Mouse (Mus musculus) small intestine, adult 2 months (tissue): ENCODE results near the gene Uhrf1bp1. TPM values are rescaled to one million over a fixed set of nuclear protein-coding genes. Genes with fewer than 3 reads are reported as not detected.

ENCODE experiments used
- H3K27ac ChIP-seq: fragments of 200-500 bp; 2 replicates; pipeline ENCODE4 v1.5.1; 2012; ENCODE audit warnings: low read depth, low read length, control low read depth, inconsistent platforms; ENCODE audit not compliant: insufficient read depth
- H3K27me3 ChIP-seq: fragments of 200-500 bp; 2 replicates; pipeline ENCODE4 v1.6.1; 2012; ENCODE audit warnings: mild to moderate bottlenecking, moderate library complexity, low read length, inconsistent platforms; ENCODE audit not compliant: control insufficient read depth, insufficient read depth
- H3K36me3 ChIP-seq: fragments of 200-500 bp; 2 replicates; pipeline ENCODE4 v1.6.1; 2012; ENCODE audit warnings: mild to moderate bottlenecking, low read length, control low read depth, inconsistent platforms; ENCODE audit not compliant: control insufficient read depth, insufficient read depth
- H3K4me1 ChIP-seq: fragments of 200-500 bp; 2 replicates; pipeline ENCODE4 v1.6.1; 2012; ENCODE audit warnings: low read length, inconsistent platforms, mixed read lengths; ENCODE audit not compliant: control insufficient read depth, insufficient read depth, insufficient read length
- H3K4me3 ChIP-seq: fragments of 200-500 bp; 2 replicates; pipeline ENCODE4 v1.5.1; 2012; ENCODE audit warnings: low read depth, mild to moderate bottlenecking, control low read depth, inconsistent platforms, low read length, moderate library complexity
- CTCF ChIP-seq: fragments of 200-500 bp; IDR thresholded peaks from 2 replicates; pipeline ENCODE4 v1.5.1; 2012; ENCODE audit warnings: low read depth, mild to moderate bottlenecking, control low read depth, inconsistent platforms, low read length, moderate library complexity, mixed read lengths; ENCODE audit not compliant: insufficient replicate concordance, insufficient read length; ENCODE audit errors: extremely low read depth
- POLR2A ChIP-seq: fragments of 200-500 bp; IDR thresholded peaks from 2 replicates; pipeline ENCODE4 v1.6.1; 2012; ENCODE audit warnings: low read depth, mild to moderate bottlenecking, control low read depth, inconsistent platforms, low read length, moderate library complexity
- WGBS: fragments of 180-500 bp; shearing (Covaris S2); methylation state at CpG from one replicate; pipeline ENCODE4 v1.1.7; 2018; 5-methylcytosine and 5-hydroxymethylcytosine counted together
- polyA plus RNA-seq: library from polyadenylated mRNA; depleted of rRNA; stranded (reverse); fragments of >200 nt; gene quantifications from 2 replicates; pipeline ENCODE4 v1.2.3, GENCODE M21; 2012

Gene Uhrf1bp1
- polyA plus RNA-seq, 1 experiment = 1.8 TPM

DNA sequence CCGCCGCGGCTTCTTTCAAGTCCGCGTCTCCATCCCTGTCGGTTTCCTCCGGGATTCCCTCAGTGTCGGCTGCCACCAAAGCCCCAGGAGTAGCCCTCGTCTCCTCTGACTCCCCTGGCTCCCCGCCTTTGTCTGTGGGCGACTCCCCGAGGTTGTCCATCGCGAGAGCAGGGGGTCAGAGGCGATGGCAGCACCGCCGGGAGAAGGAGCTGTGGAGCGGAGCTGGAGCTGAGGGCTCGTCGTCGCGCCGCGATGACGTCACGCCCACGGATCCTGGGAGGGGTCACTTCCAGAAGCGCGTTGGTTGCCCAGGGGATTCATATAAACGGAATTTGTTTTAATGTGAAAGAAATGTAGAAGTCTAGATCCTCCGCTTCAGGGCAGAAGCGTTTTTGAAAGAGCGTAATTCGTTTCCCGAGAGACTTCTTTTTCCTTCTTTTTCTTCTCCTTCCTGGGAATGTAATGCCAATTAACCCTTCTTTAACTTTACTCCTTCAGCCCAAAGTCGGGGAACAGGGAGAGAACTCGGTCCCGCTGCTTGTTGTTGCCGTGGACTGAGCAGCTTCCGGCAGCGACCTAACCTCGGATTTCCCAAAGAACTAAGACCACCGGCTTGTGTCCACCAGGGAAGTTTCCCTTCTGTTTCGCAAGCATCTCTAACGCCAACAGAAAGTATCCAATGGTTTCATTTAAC lies 51.4 kb downstream of the Uhrf1bp1 start:
- Histone ChIP-seq H3K27me3 (no peaks in the 10 kb centered on the region), H3K36me3 (peaks cover 10% of the 10 kb centered on the region), H3K4me3 (peak overlapping the region; percentile 91), H3K4me1 (peaks cover 6% of the 10 kb centered on the region; the same call in 1 of the 2 replicates), H3K27ac (0 out of 2 replicates have a peak overlapping the region, but pooled peaks have one; percentile 36)
- no peak for TF ChIP-seq CTCF
- TF ChIP-seq POLR2A = no peak
- under 1% methylated on average over 45 of the region's 45 CpGs for WGBS

DNA sequence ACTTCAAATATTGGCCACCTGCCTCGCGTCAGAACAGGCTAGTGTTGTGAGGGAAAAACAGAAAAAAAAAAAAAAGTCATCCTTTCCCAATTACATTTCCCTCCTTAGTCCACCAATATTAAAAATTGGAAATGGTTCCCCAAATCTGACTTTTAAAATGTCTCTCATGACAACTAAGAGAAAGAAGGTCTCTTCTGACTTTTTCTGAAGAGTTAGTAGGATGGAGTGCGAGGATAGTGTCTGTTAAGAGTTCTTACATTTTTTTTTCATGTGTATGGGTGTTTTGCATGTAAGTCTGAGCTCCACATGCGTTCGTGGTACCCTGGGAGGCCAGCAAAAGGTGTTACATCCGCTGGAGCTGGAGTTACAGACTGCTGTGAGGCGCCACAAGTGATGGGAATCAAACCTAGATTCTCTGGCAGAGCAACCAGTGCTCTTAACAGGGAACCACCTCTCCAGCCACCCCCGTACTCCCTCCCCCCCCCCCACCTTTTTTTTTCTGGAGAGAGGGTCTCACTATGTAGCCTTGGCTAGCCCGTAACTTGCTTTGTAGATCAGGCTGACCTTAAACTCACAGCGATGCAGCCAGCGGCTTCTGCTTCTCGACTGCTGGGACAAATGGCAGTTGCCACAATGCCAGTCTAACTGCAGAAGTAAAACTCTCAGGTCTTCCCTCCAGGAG lies 52.1 kb downstream of the Uhrf1bp1 start:
- Histone ChIP-seq H3K4me3 (peak overlapping the region; percentile 91), H3K27me3 (no peaks in the 10 kb centered on the region), H3K36me3 (peaks cover 4% of the 10 kb centered on the region; the same call in 1 of the 2 replicates), H3K27ac (peak overlapping the region; percentile 57), H3K4me1 (peaks cover 13% of the 10 kb centered on the region; the same call in 1 of the 2 replicates)
- TF ChIP-seq POLR2A = no peak
- TF ChIP-seq CTCF = peak; percentile 44; the same call in 1 of the 2 replicates
- WGBS = 0% methylated on average over 12 of the region's 12 CpGs

DNA sequence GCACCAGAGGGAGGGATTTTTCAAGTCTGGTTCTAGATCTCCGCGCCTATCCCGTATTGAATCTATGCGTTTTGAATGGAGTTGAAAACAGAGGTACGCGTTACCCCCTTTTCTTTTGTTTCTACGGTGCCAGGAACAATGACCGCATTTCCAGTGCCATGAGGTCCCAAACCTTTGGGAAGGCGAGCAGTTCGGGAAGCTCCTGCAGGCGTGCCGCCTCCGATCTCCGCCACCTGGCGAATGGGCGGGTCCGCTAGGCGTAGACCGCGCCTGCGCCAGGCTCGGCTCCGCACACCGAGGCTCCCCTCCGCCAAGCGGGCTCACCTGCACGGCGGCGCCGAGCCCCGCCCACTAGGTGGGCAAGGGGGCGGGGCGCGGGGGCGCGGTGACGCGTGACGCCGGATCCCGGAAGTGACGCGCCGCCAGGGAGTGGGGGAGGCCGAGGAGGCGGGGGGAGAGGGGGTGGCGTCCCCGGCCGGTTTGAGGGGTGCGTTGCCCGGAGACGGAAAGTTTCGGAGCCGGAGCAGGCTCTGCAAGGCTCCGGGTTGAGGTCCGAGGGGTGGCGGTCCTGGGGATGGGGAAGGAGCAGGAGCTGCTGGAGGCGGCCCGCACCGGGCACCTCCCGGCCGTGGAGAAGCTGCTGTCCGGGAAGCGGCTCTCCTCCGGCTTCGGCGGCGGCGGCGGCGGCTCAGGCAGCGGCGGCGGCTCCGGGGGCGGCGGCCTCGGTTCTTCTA lies 52.8 kb downstream of the Uhrf1bp1 start, which contains the start of gene Anks1:
Gene Anks1, plus strand, starts transcription at position 419 of the 734 bp plus-strand sequence.
- H3K4me3 ChIP-seq = peak within 1 kb of the TSS; percentile 89
- H3K27ac ChIP-seq = peak within 1 kb of the TSS; percentile 57
- 0 out of 2 replicates have a peak, but pooled peaks cover 1% of the 10 kb centered on the region for H3K36me3 ChIP-seq
- no peaks in the 10 kb centered on the region for H3K27me3 ChIP-seq
- TF ChIP-seq CTCF (no peak; the same call in 1 of the 2 replicates), POLR2A (peak; percentile 51; the same call in 1 of the 2 replicates)
- H3K4me1 ChIP-seq = peaks cover 16% of the 10 kb centered on the region; the same call in 1 of the 2 replicates
- WGBS = under 1% methylated on average over 72 of the region's 78 CpGs

DNA sequence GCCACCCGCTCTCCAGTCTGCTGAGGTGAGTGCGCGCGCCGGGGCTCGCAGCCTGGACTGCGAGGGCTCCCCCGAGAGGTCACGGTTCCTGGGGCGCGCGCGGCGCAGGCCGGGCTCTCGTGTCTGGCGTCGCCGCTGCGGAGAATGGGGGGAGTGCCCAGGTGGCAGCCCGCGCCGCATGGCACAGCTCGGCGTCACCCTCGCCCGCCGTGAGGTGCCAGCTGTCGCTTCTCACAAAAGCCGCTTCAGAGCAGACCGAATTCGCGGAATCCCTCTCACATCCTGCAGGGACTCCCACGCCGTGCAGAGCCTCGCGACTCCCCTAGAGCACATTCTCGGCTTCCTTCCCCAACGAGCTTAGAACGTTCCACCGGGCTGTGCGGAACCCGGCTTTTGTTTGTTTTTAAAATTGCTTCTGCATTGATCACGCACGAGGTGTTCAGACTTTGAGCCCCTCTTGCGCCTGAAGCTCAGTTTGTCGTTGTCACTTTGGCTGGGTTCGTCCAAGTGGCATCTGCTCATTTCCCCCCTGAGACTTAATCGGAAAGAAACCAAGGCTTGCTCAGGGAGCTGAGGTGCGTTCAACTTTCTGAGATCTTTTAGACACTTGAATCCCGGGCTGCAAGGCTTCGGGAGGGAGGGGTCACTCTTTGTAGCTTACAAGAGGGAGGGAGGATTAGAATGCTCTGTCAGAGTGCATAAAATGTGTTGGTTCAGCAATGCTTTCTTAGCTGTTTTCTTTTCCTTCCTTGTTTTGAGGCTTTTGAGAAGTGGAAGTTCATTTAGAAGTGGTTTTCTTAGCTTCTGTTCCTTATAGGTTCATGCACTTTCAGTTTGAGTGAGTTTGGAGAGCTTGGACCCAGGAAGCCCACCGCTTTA lies 53.6 kb downstream of the Uhrf1bp1 start, which contains the start of gene Taf11:
Gene Taf11, minus strand, starts transcription at position 223 of the 879 bp plus-strand sequence.
- H3K27ac ChIP-seq = peak within 1 kb of the TSS; percentile 57
- 1% methylated on average over 53 of the region's 53 CpGs for WGBS
- no peaks in the 10 kb centered on the region for H3K27me3 ChIP-seq
- 0 out of 2 replicates have a peak, but pooled peaks cover 1% of the 10 kb centered on the region for H3K36me3 ChIP-seq
- H3K4me1 ChIP-seq = peaks cover 16% of the 10 kb centered on the region; the same call in 1 of the 2 replicates
- TF ChIP-seq CTCF (no peak), POLR2A (no peak)
- peak within 1 kb of the TSS; percentile 89 for H3K4me3 ChIP-seq

DNA sequence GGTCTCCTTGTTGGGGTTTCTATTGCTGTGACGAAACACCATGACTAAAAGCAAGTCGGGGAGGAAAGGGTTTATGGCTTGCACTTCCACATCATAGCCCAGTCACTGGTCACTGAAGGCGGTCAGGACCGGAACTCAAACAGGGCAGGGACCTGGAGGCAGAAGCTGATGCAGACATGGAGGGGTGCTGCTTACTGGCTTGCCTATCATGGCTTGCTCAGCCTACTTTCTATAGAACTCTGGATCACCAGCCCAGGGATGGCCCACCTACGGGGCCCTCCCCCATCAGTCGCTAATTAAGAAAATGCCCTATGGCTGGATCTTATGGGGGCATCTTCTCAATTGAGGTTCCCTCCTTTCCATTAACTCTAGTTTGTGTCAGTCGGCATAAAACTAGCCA lies 55.1 kb downstream of the Uhrf1bp1 start:
- Histone ChIP-seq H3K27ac (no peak overlapping the region), H3K36me3 (no peaks in the 10 kb centered on the region), H3K4me3 (no peak overlapping the region), H3K27me3 (no peaks in the 10 kb centered on the region), H3K4me1 (peaks cover 16% of the 10 kb centered on the region; the same call in 1 of the 2 replicates)
- 85% methylated on average over 7 of the region's 7 CpGs for WGBS
- TF ChIP-seq CTCF (no peak), POLR2A (no peak)

DNA sequence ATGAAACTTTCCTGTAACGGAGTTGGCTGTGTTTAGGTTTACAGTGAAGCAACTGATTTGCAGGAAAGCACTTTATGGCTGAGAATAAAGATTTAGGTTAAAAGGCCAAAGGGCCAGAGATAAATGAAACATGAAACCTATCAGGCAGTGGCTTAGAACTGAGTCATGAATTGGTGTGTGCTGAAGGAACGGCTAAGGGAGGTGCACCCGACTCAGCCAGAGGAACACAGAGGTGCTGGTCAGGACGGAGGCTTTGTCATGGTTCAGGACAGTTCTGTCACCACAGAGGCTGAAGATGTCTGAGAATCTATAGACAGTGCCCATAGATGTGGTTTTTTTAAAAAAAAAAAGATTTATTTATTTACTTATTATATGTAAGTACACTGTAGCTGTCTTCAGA lies 58.5 kb downstream of the Uhrf1bp1 start:
- Histone ChIP-seq H3K27me3 (no peaks in the 10 kb centered on the region), H3K36me3 (no peaks in the 10 kb centered on the region), H3K4me3 (no peak overlapping the region), H3K27ac (no peak overlapping the region), H3K4me1 (peaks cover 16% of the 10 kb centered on the region; the same call in 1 of the 2 replicates)
- WGBS = 26% methylated on average over 4 of the region's 4 CpGs
- no peak for TF ChIP-seq POLR2A
- no peak for TF ChIP-seq CTCF
